Comparison of ENCODE assay signal across 21 mouse cellular contexts in the genomic region with DNA sequence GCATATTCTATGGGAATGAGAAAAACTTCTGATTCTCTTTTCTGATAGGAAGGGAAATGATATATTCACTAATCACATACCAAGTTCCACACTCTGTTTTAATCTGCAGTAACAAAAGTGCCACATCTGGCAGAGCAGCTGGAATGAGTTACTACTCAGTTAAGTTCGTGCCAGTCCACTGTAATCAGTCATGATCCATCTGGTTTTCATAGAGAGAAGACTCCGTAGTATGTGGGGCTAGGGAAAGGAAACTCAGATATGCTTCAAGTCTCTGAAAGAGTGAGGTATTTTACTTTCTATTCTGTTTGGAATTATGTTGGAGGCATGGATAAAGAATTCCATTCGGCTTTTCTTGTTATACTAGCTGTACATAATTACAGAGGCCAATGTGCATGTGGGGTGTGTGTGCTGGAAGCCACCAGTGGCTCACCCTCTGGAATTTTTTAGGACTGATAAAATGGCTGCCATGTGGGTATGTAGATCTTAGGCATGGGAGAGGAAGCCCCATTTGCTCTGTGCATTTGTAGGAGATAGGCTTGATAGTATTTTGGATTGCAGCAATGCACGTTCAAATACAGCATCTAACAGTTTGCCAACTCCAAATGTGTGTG.
A peak's percentile ranks its signal among the peaks of the same experiment; 100 is the strongest.
DNase-seq lines count a peak whose midpoint lies in the region; ATAC-seq lines count a peak whose summit lies in the region.
"Had no signal": no experiment of that assay in that cellular context is flagged by ENCODE, and none has a peak within 500 bp of the region (broad histone marks: within the 10 kb centered on the region; RNA-seq: fewer than 3 reads in every experiment).

No protein-coding gene starts in this region.

- no peaks in the 10 kb centered on the region for H3K9me3 ChIP-seq in neural tube, embryonic 15.5 days (replicated peaks)
- H3K9me3 ChIP-seq in embryonic facial prominence, embryonic 12.5 days, result no peaks in the 10 kb centered on the region
- no peaks in the 10 kb centered on the region for H3K9me3 ChIP-seq in limb, embryonic 11.5 days (ENCODE audit: control insufficient read depth, low read length)
- H3K9me3 ChIP-seq: midbrain, embryonic 10.5 days; stomach, embryonic 15.5 days had no signal

- no peak overlapping the region for H3K4me2 ChIP-seq in neural tube, embryonic 15.5 days
- no peak overlapping the region for H3K4me2 ChIP-seq in embryonic facial prominence, embryonic 12.5 days (replicated peaks)
- H3K4me2 ChIP-seq in limb, embryonic 11.5 days (ENCODE audit: low read depth, severe bottlenecking), result no peak overlapping the region
- H3K4me2 ChIP-seq: heart, embryonic 11.5 days; liver, embryonic 15.5 days; stomach, embryonic 15.5 days had no signal

- peak; percentile 26 for DNase-seq in neural tube, embryonic 10.5 days (ENCODE audit: extremely low spot score, low spot score)
- peak; percentile 69 for DNase-seq in limb, embryonic 11.5 days (ENCODE audit: low spot score)
- no peak for DNase-seq in left cerebral cortex, postnatal 4 days
- DNase-seq in heart, adult 9 months (ENCODE audit: low spot score in 2 of 2), result no peak
- DNase-seq in gastrocnemius, postnatal 10 days, result no peak
- DNase-seq: adrenal gland, adult 2 months; cerebellum, adult 11 months; cerebellum, adult 9-11 months; kidney, adult 8-10 months; kidney, postnatal 10 days; liver; thymus, postnatal 36 days had no signal

- ATAC-seq in neural tube, embryonic 15.5 days (ENCODE audit: low FRiP score), result no peak
- ATAC-seq in embryonic facial prominence, embryonic 12.5 days (ENCODE audit: insufficient number of reproducible peaks, insufficient read depth, low FRiP score, low TSS enrichment), result peak; percentile 72
- ATAC-seq in limb, embryonic 11.5 days (ENCODE audit: insufficient number of reproducible peaks, low FRiP score, low TSS enrichment, low read depth), result no peak
- ATAC-seq: forebrain, embryonic 14.5 days; inflammation-experienced regulatory T-cells, adult 6 months had no signal

- H3K4me3 ChIP-seq in neural tube, embryonic 15.5 days (replicated peaks), result no peak overlapping the region
- no peak overlapping the region for H3K4me3 ChIP-seq in embryonic facial prominence, embryonic 12.5 days
- H3K4me3 ChIP-seq in limb, embryonic 11.5 days (ENCODE audit: low read depth, low read length), result no peak overlapping the region
- H3K4me3 ChIP-seq: liver, embryonic 15.5 days; midbrain, embryonic 10.5 days; stomach, embryonic 15.5 days had no signal

- H3K4me1 ChIP-seq in neural tube, embryonic 15.5 days, result peaks cover 8% of the 10 kb centered on the region; the same call in 1 of the 2 replicates
- no peaks in the 10 kb centered on the region for H3K4me1 ChIP-seq in embryonic facial prominence, embryonic 12.5 days
- H3K4me1 ChIP-seq in limb, embryonic 11.5 days (ENCODE audit: control insufficient read depth, insufficient read depth, low read length), result no peaks in the 10 kb centered on the region
- H3K4me1 ChIP-seq: liver, embryonic 15.5 days; stomach, embryonic 15.5 days had no signal

- no peaks in the 10 kb centered on the region for H3K27me3 ChIP-seq in neural tube, embryonic 15.5 days (replicated peaks)
- H3K27me3 ChIP-seq in embryonic facial prominence, embryonic 12.5 days, result no peaks in the 10 kb centered on the region
- no peaks in the 10 kb centered on the region for H3K27me3 ChIP-seq in limb, embryonic 11.5 days (ENCODE audit: control insufficient read depth, insufficient read depth, low read length)
- H3K27me3 ChIP-seq: liver, embryonic 15.5 days; stomach, embryonic 15.5 days had no signal

- H3K9ac ChIP-seq in neural tube, embryonic 15.5 days (replicated peaks), result no peak overlapping the region
- no peak overlapping the region for H3K9ac ChIP-seq in embryonic facial prominence, embryonic 12.5 days
- no peak overlapping the region for H3K9ac ChIP-seq in limb, embryonic 11.5 days (ENCODE audit: low read length)
- H3K9ac ChIP-seq: liver, embryonic 15.5 days; stomach, embryonic 15.5 days had no signal

- no peak overlapping the region for H3K27ac ChIP-seq in neural tube, embryonic 15.5 days (replicated peaks)
- 0 out of 2 replicates have a peak overlapping the region, but pooled peaks have one; percentile 26 for H3K27ac ChIP-seq in embryonic facial prominence, embryonic 12.5 days
- no peak overlapping the region for H3K27ac ChIP-seq in limb, embryonic 11.5 days (replicated peaks; ENCODE audit: low read depth, low read length)
- H3K27ac ChIP-seq: liver, embryonic 15.5 days; macrophage; midbrain, embryonic 10.5 days; stomach, embryonic 15.5 days had no signal

- no peaks in the 10 kb centered on the region for H3K36me3 ChIP-seq in neural tube, embryonic 15.5 days
- H3K36me3 ChIP-seq in embryonic facial prominence, embryonic 12.5 days, result no peaks in the 10 kb centered on the region
- H3K36me3 ChIP-seq in limb, embryonic 11.5 days (ENCODE audit: control insufficient read depth, insufficient read depth, low read length), result no peaks in the 10 kb centered on the region
- H3K36me3 ChIP-seq: liver, embryonic 15.5 days; midbrain, embryonic 10.5 days; stomach, embryonic 15.5 days had no signal

- WGBS in neural tube, embryonic 15.5 days, result 83% methylated on average over 4 of the region's 4 CpGs
- 34% methylated on average over 4 of the region's 4 CpGs for WGBS in embryonic facial prominence, embryonic 12.5 days
- 34% methylated on average over 4 of the region's 4 CpGs for WGBS in limb, embryonic 11.5 days

- intact Hi-C loops in left cerebral cortex, postnatal 4 days (cut with DNase I), result no loop called here

Comparison
In these comparisons a context has a peak if more than half of its experiments do, and no peak if none do; other contexts are left out.
1. DNase-seq: peak in neural tube, embryonic 10.5 days (single experiment) and limb, embryonic 11.5 days (single experiment); none in left cerebral cortex, postnatal 4 days (single experiment), heart, adult 9 months (0 of 2) and gastrocnemius, postnatal 10 days (single experiment).